Mouse (Mus musculus) cerebellum, adult 2 months (tissue): Measurements from ENCODE around the gene Mslnl.

ENCODE experiments used
- CTCF ChIP-seq: fragments of 200-500 bp; IDR thresholded peaks from 2 replicates; pipeline ENCODE4 v1.5.1; 2011; ENCODE audit warnings: low read depth, mild to moderate bottlenecking, control low read depth, low read length, moderate library complexity, borderline replicate concordance; ENCODE audit not compliant: insufficient read depth
- POLR2A ChIP-seq: fragments of 200-500 bp; IDR thresholded peaks from 2 replicates; pipeline ENCODE4 v1.6.1; 2011; ENCODE audit warnings: low read length, control low read depth, borderline replicate concordance; ENCODE audit not compliant: insufficient read depth

GRCm38 (mm10) chr17:25794197-25794596, 58.4 kb downstream of the Mslnl start:
- TF ChIP-seq POLR2A = no peak
- no peak for TF ChIP-seq CTCF
